In the genomic region with DNA sequence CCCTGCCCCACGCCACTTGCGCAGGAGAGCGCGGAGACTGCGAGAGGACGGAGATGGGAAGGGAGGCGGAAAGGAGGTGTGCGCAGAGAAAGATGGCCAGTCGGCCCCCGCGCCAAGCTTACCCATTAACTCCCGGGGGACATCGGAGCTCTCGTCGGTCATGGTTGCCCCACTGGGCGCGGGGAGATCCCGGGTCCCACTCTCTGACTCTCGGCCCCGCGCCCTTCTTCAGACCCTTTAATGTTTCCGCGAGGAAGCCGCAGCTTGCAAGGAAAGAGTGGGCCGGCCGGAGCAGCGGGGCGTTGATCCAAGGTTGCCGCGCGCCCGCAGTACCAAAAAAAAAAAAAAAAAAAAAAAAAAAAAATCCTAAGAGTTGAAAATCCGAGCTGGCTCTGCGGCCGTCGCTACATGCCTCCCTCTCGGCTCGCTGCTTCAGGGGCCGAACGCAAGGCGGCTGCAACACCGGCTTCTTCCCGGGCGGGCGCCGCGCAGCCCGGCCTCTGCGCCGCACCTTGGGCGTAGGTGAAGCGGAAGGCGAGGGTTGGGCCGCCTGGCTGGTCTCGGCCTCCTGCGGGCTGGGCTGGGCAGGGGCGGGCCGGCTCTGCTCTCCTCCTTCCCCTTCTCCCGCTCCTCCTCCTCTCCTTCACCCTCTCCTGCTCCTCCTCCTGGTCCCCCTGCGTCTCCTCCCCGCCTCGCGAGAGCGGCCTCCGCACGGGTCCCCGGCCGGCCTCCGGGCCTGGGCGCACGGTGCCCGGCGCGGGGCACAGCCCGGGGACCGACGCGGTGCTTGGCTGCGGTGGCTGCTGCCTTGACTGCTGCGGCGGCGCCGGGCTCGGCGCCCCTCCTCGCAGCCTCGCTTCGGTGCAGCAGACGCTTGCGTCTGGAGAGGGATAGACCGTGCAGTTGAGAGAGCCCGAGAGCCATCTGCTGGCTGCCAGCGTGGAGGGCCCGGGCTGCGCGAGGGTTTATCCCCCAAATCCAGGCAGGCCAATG, we compare ENCODE assay signal across 8 mouse cellular contexts. TPM values are rescaled to one million over a fixed set of nuclear protein-coding genes. Genes with fewer than 3 reads are reported as not detected.
DNase-seq lines count a peak whose midpoint lies in the region; ATAC-seq and TF ChIP-seq lines count a peak whose summit lies in the region.

Gene Carmil1, minus strand, starts transcription at position 357 of the 993 bp plus-strand sequence.

- POLR2A ChIA-PET in Patski (lab: Charles Lee), result interaction anchor here (1.0 to 1.1 kb wide), 3 partner anchors 12 to 147 kb away, joined by 3 to 4 read pairs (median 4); no protein-coding TSS in a partner anchor

- H3K79me2 ChIP-seq in macrophage (ENCODE audit: inconsistent target), result no peaks in the 10 kb centered on the region

- H3K27me3 ChIP-seq in Patski, result no peaks in the 10 kb centered on the region
- H3K27me3 ChIP-seq in hindbrain, embryonic 16.5 days (replicated peaks; ENCODE audit: control insufficient read depth, insufficient read depth, low read length), result no peaks in the 10 kb centered on the region

- ATAC-seq in Patski, result peak; percentile 94
- ATAC-seq in hindbrain, embryonic 16.5 days, result peak; percentile 98

- no peaks in the 10 kb centered on the region for H3K36me3 ChIP-seq in hindbrain, embryonic 16.5 days (ENCODE audit: control insufficient read depth, insufficient read depth, low read length)
- H3K36me3 ChIP-seq in macrophage (ENCODE audit: inconsistent target), result no peaks in the 10 kb centered on the region

- in situ Hi-C loops in Patski (cut with MboI; ENCODE audit: low pct_unique_long_range_greater_than_20kb), result loop anchor here (5.0 kb wide), 2 partner anchors 168 to 233 kb away; no protein-coding TSS in a partner anchor

- under 1% methylated on average over 77 of the region's 96 CpGs for WGBS in hindbrain, embryonic 16.5 days
- WGBS in macrophage (ENCODE audit: missing documents), result 1% methylated on average over 79 of the region's 96 CpGs

- H3K4me1 ChIP-seq in hindbrain, embryonic 16.5 days (ENCODE audit: control insufficient read depth, insufficient read depth, low read depth, low read length), result peaks cover 19% of the 10 kb centered on the region

- no peaks in the 10 kb centered on the region for H3K9me3 ChIP-seq in hindbrain, embryonic 16.5 days (ENCODE audit: control insufficient read depth, low read length)

- peak within 1 kb of the TSS; percentile 85 for H3K4me3 ChIP-seq in gastrocnemius, adult 2 months
- H3K4me3 ChIP-seq in hindbrain, embryonic 16.5 days (ENCODE audit: low read length), result peak within 1 kb of the TSS; percentile 86
- H3K4me3 ChIP-seq in left cerebral cortex, adult 2 months, result peak within 1 kb of the TSS; percentile 61
- peak within 1 kb of the TSS; percentile 25; the same call in 1 of the 2 replicates for H3K4me3 ChIP-seq in macrophage (ENCODE audit: inconsistent target)

- peak; percentile 97 for TF ChIP-seq CTCF in Patski (IDR thresholded peaks at IDR 0.05)
- peak; percentile 77 for TF ChIP-seq CTCF in gastrocnemius, adult 2 months (IDR thresholded peaks at IDR 0.05)
- peak; percentile 75 for TF ChIP-seq CTCF in left cerebral cortex, adult 2 months (IDR thresholded peaks at IDR 0.05)

- peak within 1 kb of the TSS; percentile 79 for H3K27ac ChIP-seq in gastrocnemius, adult 2 months
- H3K27ac ChIP-seq in hindbrain, embryonic 16.5 days (ENCODE audit: low read depth, low read length), result peak within 1 kb of the TSS; percentile 98
- peak within 1 kb of the TSS; percentile 91 for H3K27ac ChIP-seq in left cerebral cortex, adult 2 months
- no peak within 1 kb of the TSS for H3K27ac ChIP-seq in macrophage

- intact Hi-C loops in gastrocnemius, adult 2 months (cut with DNase I), result loop anchor here (2.0 to 5.0 kb wide), 2 partner anchors 168 to 253 kb away; no protein-coding TSS in a partner anchor
- intact Hi-C loops in left cerebral cortex, adult 2 months (cut with DNase I), result loop anchor here (1.0 to 5.0 kb wide), 4 partner anchors 78 to 253 kb away; no protein-coding TSS in a partner anchor

- peak within 1 kb of the TSS; percentile 89 for H3K4me2 ChIP-seq in hindbrain, embryonic 16.5 days (ENCODE audit: low read length)

- CTCF ChIA-PET in Patski (lab: Charles Lee), result interaction anchor here (0.6 to 1.6 kb wide), 18 partner anchors 11 to 457 kb away, joined by 3 to 11 read pairs (median 3); no protein-coding TSS in a partner anchor

- peak; percentile 35 for DNase-seq in Patski (ENCODE audit: low read depth, low spot score)
- DNase-seq in cerebellum, postnatal 25 days, result peak; percentile 90 to 92
- DNase-seq in gastrocnemius, adult 2 months, result peak; percentile 83
- peak; percentile 85 to 87 for DNase-seq in left cerebral cortex, adult 2 months (ENCODE audit: extremely low spot score in 1 of 2, low spot score in 2 of 2)
- peak; percentile 87 to 89 for DNase-seq in right cerebral cortex, adult 2 months (ENCODE audit: low spot score in 2 of 2)
- peak; percentile 50 for DNase-seq in urinary bladder, postnatal 10 days (ENCODE audit: low spot score)

- H3K9ac ChIP-seq in hindbrain, embryonic 16.5 days (ENCODE audit: low read depth, low read length), result peak within 1 kb of the TSS; percentile 98

RNA-seq across cellular contexts. Expression of gene Carmil1, which starts in this region (rescaled TPM):
- polyA plus RNA-seq in Patski (2021) (22.0 TPM), macrophage (2018) (2.0 to 6.3 TPM (median 2.8 TPM) in 3 replicates)
- total RNA-seq in gastrocnemius, adult 2 months (2021), result 1 to 10 TPM; 2.3 to 2.8 TPM
- 43.5 and 50.6 TPM in 2 replicates for polyA plus RNA-seq in hindbrain, embryonic 16.5 days (2015; fragmentation: Nextera tagmentation; extraction: Ambion mirVana)
- total RNA-seq in left cerebral cortex, adult 2 months (2021), result 10 to 100 TPM; 32.5 to 34.3 TPM
- 10 to 100 TPM in 6 of 26 experiments, 1 to 10 TPM in 19, under 1 TPM in 1; 0.89 to 17.4 (median 5.8) TPM for total RNA-seq in macrophage (2018; cell fraction: chromatin; rRNA removed)
- 1 to 10 TPM; 1.1 to 3.0 (median 2.0) TPM for total RNA-seq in macrophage (2018; cell fraction: cytosol; rRNA removed)
- 10 to 100 TPM in 1 of 26 experiments, 1 to 10 TPM in 25; 1.7 to 18.2 (median 5.5) TPM for total RNA-seq in macrophage (2018; cell fraction: nucleus; rRNA removed)

Comparison
In these comparisons a context has a peak if more than half of its experiments do, and no peak if none do; other contexts are left out.
1. RNA of gene Carmil1 (total RNA-seq): 32.5 to 34.3 TPM in left cerebral cortex, adult 2 months; 2.3 to 2.8 TPM in gastrocnemius, adult 2 months; every median in the first group is over 4 times any median in the second.
2. DNase-seq: peak in every context shown above with its lines; median percentile 91 in cerebellum, postnatal 25 days; 88 in right cerebral cortex, adult 2 months; 86 in left cerebral cortex, adult 2 months; 83 in gastrocnemius, adult 2 months; 50 in urinary bladder, postnatal 10 days; 35 in Patski.
3. H3K4me3 ChIP-seq: peak in every context shown above with its lines; median percentile 86 in hindbrain, embryonic 16.5 days; 85 in gastrocnemius, adult 2 months; 61 in left cerebral cortex, adult 2 months; 25 in macrophage.
4. Peak in every context shown above with its lines, with median percentiles within 50 percentile points of each other: CTCF ChIP-seq.